Mouse (Mus musculus): ENCODE measurements around the gene Rfng.

GRCm38 (mm10) chr11:120731858-120732680, 51.9 kb downstream of the Rfng start, which contains the start of gene Cbr2:
- TF ChIP-seq POLR2A (IDR thresholded peaks at IDR 0.05; ENCODE audit: low read depth, low read length) = no peak
- TF ChIP-seq CTCF (conservative IDR thresholded peaks at IDR 0.05; ENCODE audit: insufficient read depth, insufficient read length, low read depth, low read length) = no peak
